Mouse (Mus musculus) spleen, adult 2 months (tissue): Measurements from ENCODE around the gene Tbxas1. TPM values are rescaled to one million over a fixed set of nuclear protein-coding genes. Genes with fewer than 3 reads are reported as not detected.

Experiments used
- DNase-seq, 2 experiments: peaks; one replicate each; pipeline versions ENCODE4 v3.0.0 to v3.0.0-alpha.2; 2012 to 2021; ENCODE audit warnings: low spot score in 2 of 2, low read depth in 1 of 2
- H3K27ac ChIP-seq: fragments of 200-500 bp; 2 replicates; pipeline ENCODE4 v1.5.1; 2012; ENCODE audit warnings: low read length, inconsistent platforms; ENCODE audit not compliant: insufficient read depth
- H3K27me3 ChIP-seq: fragments of 200-500 bp; 2 replicates; pipeline ENCODE4 v1.6.1; 2012; ENCODE audit warnings: mild to moderate bottlenecking, moderate library complexity, low read length, inconsistent platforms; ENCODE audit not compliant: control insufficient read depth, insufficient read depth
- H3K36me3 ChIP-seq: fragments of 200-500 bp; 2 replicates; pipeline ENCODE4 v1.6.1; 2012; ENCODE audit warnings: mild to moderate bottlenecking, low read length, inconsistent platforms; ENCODE audit not compliant: control insufficient read depth, insufficient read depth
- H3K4me1 ChIP-seq: fragments of 200-500 bp; 2 replicates; pipeline ENCODE4 v1.6.1; 2011; ENCODE audit warnings: inconsistent platforms; ENCODE audit not compliant: control insufficient read depth, insufficient read depth, insufficient read length
- H3K4me3 ChIP-seq: fragments of 200-500 bp; 2 replicates; pipeline ENCODE4 v1.5.1; 2011; ENCODE audit warnings: mild to moderate bottlenecking, inconsistent platforms; ENCODE audit not compliant: insufficient read depth, insufficient read length; ENCODE audit errors: extremely low read depth
- CTCF ChIP-seq: fragments of 200-500 bp; IDR thresholded peaks from 2 replicates; pipeline ENCODE4 v1.5.1; 2011; ENCODE audit warnings: mild to moderate bottlenecking, inconsistent platforms; ENCODE audit not compliant: insufficient read depth, insufficient read length, insufficient replicate concordance; ENCODE audit errors: extremely low read depth
- POLR2A ChIP-seq: fragments of 200-500 bp; IDR thresholded peaks from 2 replicates; pipeline ENCODE4 v1.6.1; 2011; ENCODE audit warnings: low read depth, low read length, inconsistent platforms
- WGBS: fragments of 180-500 bp; shearing (Covaris S2); methylation state at CpG from one replicate; pipeline ENCODE4 v1.1.7; 2018; 5-methylcytosine and 5-hydroxymethylcytosine counted together
- polyA plus RNA-seq: library from polyadenylated mRNA; depleted of rRNA; stranded (reverse); fragments of >200 nt; gene quantifications from 2 replicates; pipeline ENCODE4 v1.2.3, GENCODE M21; 2012

Gene Tbxas1
- polyA plus RNA-seq, 1 experiment, result 14.0 TPM

DNA sequence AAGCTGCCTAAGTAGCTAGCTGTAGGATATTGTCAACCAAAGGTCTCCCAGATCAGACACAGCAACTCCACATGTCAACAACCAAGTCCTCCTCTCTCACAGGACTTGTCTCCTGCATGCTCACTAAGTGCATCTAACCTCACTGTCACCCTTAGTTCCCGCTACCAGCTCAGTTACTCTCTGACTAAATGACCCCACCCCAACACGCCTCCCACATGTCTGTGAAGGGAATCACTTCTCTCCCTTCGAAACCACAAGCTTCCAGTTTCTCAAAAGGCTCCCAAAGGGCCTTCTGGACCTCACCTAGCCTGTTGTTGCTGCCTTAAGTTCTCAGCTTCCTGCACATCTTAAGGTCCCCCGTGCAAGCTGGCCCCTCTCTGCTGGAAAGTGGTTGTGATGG is 25.9 kb downstream of the Tbxas1 start:
- no peak overlapping the region for H3K4me3 ChIP-seq
- H3K4me1 ChIP-seq, result peaks cover 7% of the 10 kb centered on the region; the same call in 1 of the 2 replicates
- H3K27ac ChIP-seq, result no peak overlapping the region
- no peaks in the 10 kb centered on the region for H3K36me3 ChIP-seq
- WGBS, result 46% methylated on average over 4 of the region's 4 CpGs
- no peak for DNase-seq
- TF ChIP-seq POLR2A (no peak), CTCF (no peak)
- no peaks in the 10 kb centered on the region for H3K27me3 ChIP-seq

- 44% methylated on average over 3 of the region's 3 CpGs for WGBS
- no peak for DNase-seq
- H3K4me3 ChIP-seq, result no peak overlapping the region
- peaks cover 7% of the 10 kb centered on the region; the same call in 1 of the 2 replicates for H3K4me1 ChIP-seq
- no peaks in the 10 kb centered on the region for H3K27me3 ChIP-seq
- TF ChIP-seq CTCF (no peak), POLR2A (no peak)
- no peak overlapping the region for H3K27ac ChIP-seq
- H3K36me3 ChIP-seq, result no peaks in the 10 kb centered on the region
Observed at GRCm38 (mm10) chr6:38901636-38902035, 26.4 kb downstream of the Tbxas1 start.

DNA sequence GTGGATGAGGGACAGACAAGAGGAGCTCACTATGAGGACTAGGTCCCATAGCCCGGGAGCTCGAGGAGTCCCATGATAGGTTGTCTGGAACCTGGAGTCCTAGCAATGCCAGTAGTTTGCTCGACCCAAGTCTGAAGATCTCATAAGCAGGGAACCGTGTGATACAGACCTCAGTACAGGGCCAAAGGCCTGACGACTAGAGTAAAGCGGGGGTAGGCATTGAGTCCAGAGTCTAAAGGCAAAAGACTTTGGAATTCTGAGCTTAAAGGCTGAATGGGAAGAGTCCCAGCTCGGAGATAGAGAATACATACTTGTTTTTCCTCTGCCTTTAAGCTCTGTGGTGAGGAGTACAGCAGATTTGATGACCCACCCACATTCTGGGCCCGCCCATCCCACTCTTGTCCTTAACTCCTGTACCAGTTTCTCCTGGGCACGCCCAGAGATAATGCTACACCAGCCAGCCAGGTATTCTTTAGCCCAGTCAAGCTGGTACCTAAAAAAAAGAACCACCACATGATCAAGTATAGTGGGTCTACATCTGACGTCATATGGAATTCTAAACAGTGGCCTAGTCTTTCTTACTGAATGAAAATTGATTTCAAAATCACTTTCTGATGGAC is 27.7 kb downstream of the Tbxas1 start:
- no peak for TF ChIP-seq POLR2A
- TF ChIP-seq CTCF, result no peak
- Histone ChIP-seq H3K36me3 (no peaks in the 10 kb centered on the region), H3K27ac (no peak overlapping the region), H3K4me3 (no peak overlapping the region), H3K27me3 (no peaks in the 10 kb centered on the region), H3K4me1 (peaks cover 7% of the 10 kb centered on the region; the same call in 1 of the 2 replicates)
- no peak for DNase-seq
- 90% methylated on average over 10 of the region's 10 CpGs for WGBS

GRCm38 (mm10) chr6:38906005-38906404 is 30.8 kb downstream of the Tbxas1 start:
- Histone ChIP-seq H3K27ac (no peak overlapping the region), H3K27me3 (no peaks in the 10 kb centered on the region), H3K36me3 (no peaks in the 10 kb centered on the region), H3K4me3 (no peak overlapping the region), H3K4me1 (peaks cover 6% of the 10 kb centered on the region; the same call in 1 of the 2 replicates)
- WGBS, result 95% methylated on average over 6 of the region's 6 CpGs
- DNase-seq, result no peak
- TF ChIP-seq POLR2A, result no peak
- TF ChIP-seq CTCF, result no peak

- no peaks in the 10 kb centered on the region for H3K4me1 ChIP-seq
- no peak overlapping the region for H3K27ac ChIP-seq
Observed at GRCm38 (mm10) chr6:38908401-38908800, 33.2 kb downstream of the Tbxas1 start.

DNA sequence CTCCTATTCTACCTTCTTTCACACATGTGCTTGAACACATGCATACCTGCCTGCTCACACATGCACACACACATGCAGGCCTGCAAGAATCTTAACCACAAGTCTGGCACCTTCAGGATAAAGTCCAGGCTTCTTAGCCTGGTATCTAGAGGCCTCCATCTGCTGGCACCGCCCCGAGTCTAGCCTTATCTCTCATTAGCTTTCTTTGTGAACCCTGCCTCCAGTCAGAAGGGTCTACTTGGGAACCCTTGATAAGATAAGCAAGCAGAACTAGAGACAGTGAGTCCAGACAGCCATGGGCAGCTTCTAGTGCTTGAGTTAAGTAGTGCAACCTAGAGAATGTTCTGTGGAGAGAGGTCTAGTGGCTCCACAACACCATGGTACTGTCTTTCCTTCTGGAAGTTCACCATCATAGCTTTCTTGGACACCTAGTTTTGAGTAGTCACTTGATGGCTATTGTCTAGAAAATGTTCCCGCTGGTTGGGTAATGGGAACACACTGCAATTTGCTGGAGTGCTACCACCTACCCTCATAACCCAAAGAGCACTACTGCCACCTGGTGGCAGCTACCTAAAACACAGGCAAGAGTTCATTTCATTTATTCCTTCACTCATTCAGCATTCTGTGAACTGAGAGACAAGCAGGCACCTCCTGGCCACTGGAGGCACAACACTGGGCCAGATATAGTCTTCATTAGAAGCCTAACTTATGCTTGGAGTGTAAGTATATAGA is 35.8 kb downstream of the Tbxas1 start:
- no peaks in the 10 kb centered on the region for H3K36me3 ChIP-seq
- no peaks in the 10 kb centered on the region for H3K27me3 ChIP-seq
- H3K4me3 ChIP-seq, result no peak overlapping the region
- no peak for TF ChIP-seq POLR2A
- TF ChIP-seq CTCF, result peak; percentile 64; the same call in 1 of the 2 replicates
- peak; percentile 41 to 54 for DNase-seq
- H3K27ac ChIP-seq, result no peak overlapping the region
- WGBS, result 55% methylated on average over 3 of the region's 3 CpGs
- H3K4me1 ChIP-seq, result no peaks in the 10 kb centered on the region

More at GRCm38 (mm10) chr6:38908401-38908800, 33.2 kb downstream of the Tbxas1 start:
- 92% methylated on average over 6 of the region's 6 CpGs for WGBS
- H3K4me3 ChIP-seq, result no peak overlapping the region
- DNase-seq, result no peak
- no peak for TF ChIP-seq CTCF
- no peak for TF ChIP-seq POLR2A
- H3K36me3 ChIP-seq, result no peaks in the 10 kb centered on the region
- H3K27me3 ChIP-seq, result no peaks in the 10 kb centered on the region
